Mouse (Mus musculus) limb, embryonic 10.5 days (tissue): ENCODE measurements at regions not wholly inside any gene's neighbourhood (a gene's known extent, or its start where the extent isn't known, plus 50 kb on each side); places are given as distances from the start of the nearest gene placed in this dataset.

ENCODE experiments used
- DNase-seq: peaks from one replicate; pipeline ENCODE4 v3.0.0-alpha.2; 2017; ENCODE audit warnings: low spot score
- H3K27ac ChIP-seq: fragments of 300-500 bp; sonication (generic); 2 replicates; pipeline ENCODE4 v1.5.1; 2016; ENCODE audit warnings: mild to moderate bottlenecking
- H3K27me3 ChIP-seq: fragments of 300-500 bp; sonication (generic); 2 replicates; pipeline ENCODE4 v1.6.1; 2016; ENCODE audit warnings: low read depth, mild to moderate bottlenecking; ENCODE audit not compliant: poor library complexity, severe bottlenecking
- H3K36me3 ChIP-seq: fragments of 300-500 bp; sonication (generic); 2 replicates; pipeline ENCODE4 v1.6.1; 2016; ENCODE audit warnings: mild to moderate bottlenecking, moderate library complexity
- H3K4me1 ChIP-seq: fragments of 300-500 bp; sonication (generic); 2 replicates; pipeline ENCODE4 v1.6.1; 2016
- H3K4me3 ChIP-seq: fragments of 300-500 bp; sonication (generic); 2 replicates; pipeline ENCODE4 v1.5.1; 2016; ENCODE audit warnings: mild to moderate bottlenecking, moderate library complexity
- H3K9me3 ChIP-seq: fragments of 300-500 bp; sonication (generic); replicated peaks from 2 replicates; pipeline ENCODE4 v1.6.1; 2016; ENCODE audit warnings: mild to moderate bottlenecking
- WGBS: fragments of 180-500 bp; shearing (Covaris S2); methylation state at CpG from one replicate; pipeline ENCODE4 v1.1.7; 2016; 5-methylcytosine and 5-hydroxymethylcytosine counted together

- H3K4me3 ChIP-seq, result no peak overlapping the region
- H3K36me3 ChIP-seq, result no peaks in the 10 kb centered on the region
- DNase-seq, result no peak
- WGBS, result 79% methylated on average over 7 of the region's 7 CpGs
- H3K9me3 ChIP-seq, result no peaks in the 10 kb centered on the region
- no peaks in the 10 kb centered on the region for H3K4me1 ChIP-seq
- H3K27me3 ChIP-seq, result no peaks in the 10 kb centered on the region
- H3K27ac ChIP-seq, result no peak overlapping the region
Measured at GRCm38 (mm10) chr6:93349936-93350700, 406.8 kb upstream of the Adamts9 start.

DNA sequence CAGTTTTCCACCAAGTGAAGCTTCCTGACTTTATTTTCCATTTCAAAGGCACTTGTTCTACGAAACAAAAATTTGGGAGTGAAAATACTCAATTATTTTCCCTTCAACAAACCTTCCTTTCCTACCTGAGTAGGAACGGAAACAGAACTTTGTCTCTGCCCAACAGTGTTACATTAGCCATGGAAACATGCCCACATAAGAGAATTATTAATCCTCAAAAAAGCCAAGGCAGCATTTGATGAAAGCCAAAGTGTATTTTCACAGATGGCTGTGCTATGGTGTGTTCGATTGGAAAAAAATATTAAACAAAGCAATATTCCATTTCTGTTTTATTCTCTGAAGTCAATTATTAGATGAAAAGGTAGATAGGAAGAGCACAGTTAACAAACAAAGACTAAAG, 404.8 kb upstream of the Adamts9 start:
- WGBS, result 89% methylated on average over 3 of the region's 3 CpGs
- no peak overlapping the region for H3K27ac ChIP-seq
- no peaks in the 10 kb centered on the region for H3K36me3 ChIP-seq
- no peaks in the 10 kb centered on the region for H3K4me1 ChIP-seq
- H3K9me3 ChIP-seq, result no peaks in the 10 kb centered on the region
- DNase-seq, result no peak
- H3K27me3 ChIP-seq, result no peaks in the 10 kb centered on the region
- no peak overlapping the region for H3K4me3 ChIP-seq

GRCm38 (mm10) chr6:93328683-93329082, 385.4 kb upstream of the Adamts9 start:
- DNase-seq, result no peak
- Histone ChIP-seq H3K27ac (no peak overlapping the region), H3K36me3 (no peaks in the 10 kb centered on the region), H3K9me3 (no peaks in the 10 kb centered on the region), H3K4me3 (no peak overlapping the region), H3K4me1 (no peaks in the 10 kb centered on the region), H3K27me3 (no peaks in the 10 kb centered on the region)
- 86% methylated on average over 2 of the region's 2 CpGs for WGBS

- WGBS, result 100% methylated on average over 1 of the region's 1 CpGs
- no peak for DNase-seq
Measured at GRCm38 (mm10) chr6:93327930-93328329, 384.6 kb upstream of the Adamts9 start.

GRCm38 (mm10) chr6:93323881-93324280, 380.6 kb upstream of the Adamts9 start:
- WGBS, result 86% methylated on average over 3 of the region's 3 CpGs

More at GRCm38 (mm10) chr6:93327930-93328329, 384.6 kb upstream of the Adamts9 start:
- Histone ChIP-seq H3K4me1 (no peaks in the 10 kb centered on the region), H3K4me3 (no peak overlapping the region), H3K27me3 (no peaks in the 10 kb centered on the region), H3K27ac (no peak overlapping the region), H3K9me3 (no peaks in the 10 kb centered on the region), H3K36me3 (no peaks in the 10 kb centered on the region)

GRCm38 (mm10) chr6:93314625-93315024, 371.3 kb upstream of the Adamts9 start:
- no peaks in the 10 kb centered on the region for H3K27me3 ChIP-seq
- WGBS, result 75% methylated on average over 5 of the region's 5 CpGs
- H3K4me3 ChIP-seq, result no peak overlapping the region
- no peaks in the 10 kb centered on the region for H3K4me1 ChIP-seq
- H3K36me3 ChIP-seq, result no peaks in the 10 kb centered on the region
- H3K9me3 ChIP-seq, result no peaks in the 10 kb centered on the region
- DNase-seq, result no peak
- no peak overlapping the region for H3K27ac ChIP-seq

More at GRCm38 (mm10) chr6:93323881-93324280, 380.6 kb upstream of the Adamts9 start:
- no peak for DNase-seq
- Histone ChIP-seq H3K27me3 (no peaks in the 10 kb centered on the region), H3K4me1 (no peaks in the 10 kb centered on the region), H3K9me3 (no peaks in the 10 kb centered on the region), H3K36me3 (no peaks in the 10 kb centered on the region), H3K27ac (no peak overlapping the region), H3K4me3 (no peak overlapping the region)

GRCm38 (mm10) chr6:93305176-93305575, 361.9 kb upstream of the Adamts9 start:
- Histone ChIP-seq H3K4me3 (no peak overlapping the region), H3K4me1 (no peaks in the 10 kb centered on the region), H3K27ac (no peak overlapping the region), H3K9me3 (no peaks in the 10 kb centered on the region), H3K36me3 (no peaks in the 10 kb centered on the region), H3K27me3 (no peaks in the 10 kb centered on the region)
- WGBS, result 32% methylated on average over 2 of the region's 2 CpGs
- no peak for DNase-seq

GRCm38 (mm10) chr6:93297975-93298374, 354.7 kb upstream of the Adamts9 start:
- Histone ChIP-seq H3K4me1 (peaks cover 19% of the 10 kb centered on the region), H3K4me3 (no peak overlapping the region; the same call in 1 of the 2 replicates), H3K27ac (peak overlapping the region; percentile 67), H3K9me3 (no peaks in the 10 kb centered on the region), H3K36me3 (no peaks in the 10 kb centered on the region), H3K27me3 (no peaks in the 10 kb centered on the region)
- peak; percentile 57 for DNase-seq
- WGBS, result 19% methylated on average over 6 of the region's 6 CpGs

- Histone ChIP-seq H3K4me3 (no peak overlapping the region), H3K27me3 (no peaks in the 10 kb centered on the region), H3K9me3 (no peaks in the 10 kb centered on the region), H3K27ac (no peak overlapping the region), H3K4me1 (no peaks in the 10 kb centered on the region), H3K36me3 (no peaks in the 10 kb centered on the region)
- DNase-seq, result no peak
- 90% methylated on average over 1 of the region's 1 CpGs for WGBS
Measured at GRCm38 (mm10) chr6:93291711-93292110, 348.4 kb upstream of the Adamts9 start.

GRCm38 (mm10) chr6:93288421-93288820, 345.1 kb upstream of the Adamts9 start:
- no peak overlapping the region for H3K27ac ChIP-seq

GRCm38 (mm10) chr6:93285796-93286195, 342.5 kb upstream of the Adamts9 start:
- no peak overlapping the region for H3K4me3 ChIP-seq
- no peak for DNase-seq
- no peaks in the 10 kb centered on the region for H3K9me3 ChIP-seq
- no peak overlapping the region for H3K27ac ChIP-seq
- 87% methylated on average over 2 of the region's 2 CpGs for WGBS
- H3K36me3 ChIP-seq, result no peaks in the 10 kb centered on the region
- H3K27me3 ChIP-seq, result no peaks in the 10 kb centered on the region
- H3K4me1 ChIP-seq, result no peaks in the 10 kb centered on the region

More at GRCm38 (mm10) chr6:93288421-93288820, 345.1 kb upstream of the Adamts9 start:
- no peak for DNase-seq
- no peaks in the 10 kb centered on the region for H3K4me1 ChIP-seq
- H3K36me3 ChIP-seq, result no peaks in the 10 kb centered on the region
- no peak overlapping the region for H3K4me3 ChIP-seq
- WGBS, result 73% methylated on average over 4 of the region's 4 CpGs
- no peaks in the 10 kb centered on the region for H3K27me3 ChIP-seq
- no peaks in the 10 kb centered on the region for H3K9me3 ChIP-seq

DNA sequence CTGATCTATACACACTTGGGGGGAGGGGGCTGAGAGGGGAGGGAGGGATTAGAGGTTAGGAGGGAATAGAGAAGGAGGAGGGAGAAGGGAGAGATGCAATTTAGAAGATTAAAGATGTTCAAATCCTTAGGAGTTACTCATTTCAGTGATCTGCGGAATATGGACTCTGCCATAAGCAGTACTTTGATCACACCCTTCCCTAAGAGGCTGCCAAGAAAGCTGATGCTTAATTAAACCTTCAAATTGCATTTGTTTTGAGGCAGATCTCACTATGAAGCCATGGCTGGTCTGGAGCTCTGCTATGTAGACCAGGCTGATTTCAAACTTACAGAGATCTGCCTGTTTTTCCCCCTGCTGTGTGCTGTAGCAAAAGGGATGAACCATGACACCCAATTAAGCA, 338.2 kb upstream of the Adamts9 start:
- H3K9me3 ChIP-seq, result no peaks in the 10 kb centered on the region
- DNase-seq, result no peak
- H3K4me1 ChIP-seq, result no peaks in the 10 kb centered on the region
- H3K4me3 ChIP-seq, result no peak overlapping the region
- no peaks in the 10 kb centered on the region for H3K36me3 ChIP-seq
- H3K27me3 ChIP-seq, result no peaks in the 10 kb centered on the region
- no peak overlapping the region for H3K27ac ChIP-seq
- 77% methylated on average over 1 of the region's 1 CpGs for WGBS

- Histone ChIP-seq H3K9me3 (no peaks in the 10 kb centered on the region), H3K36me3 (no peaks in the 10 kb centered on the region), H3K4me3 (no peak overlapping the region), H3K4me1 (peaks cover 14% of the 10 kb centered on the region), H3K27ac (no peak overlapping the region), H3K27me3 (no peaks in the 10 kb centered on the region)
- WGBS, result 63% methylated on average over 12 of the region's 12 CpGs
- no peak for DNase-seq
Measured at GRCm38 (mm10) chr6:93273917-93274513, 330.7 kb upstream of the Adamts9 start.
